Mouse (Mus musculus): ENCODE measurements at regions not wholly inside any gene's neighbourhood (a gene's known extent, or its start where the extent isn't known, plus 50 kb on each side); places are given as distances from the start of the nearest gene placed in this dataset.

DNA sequence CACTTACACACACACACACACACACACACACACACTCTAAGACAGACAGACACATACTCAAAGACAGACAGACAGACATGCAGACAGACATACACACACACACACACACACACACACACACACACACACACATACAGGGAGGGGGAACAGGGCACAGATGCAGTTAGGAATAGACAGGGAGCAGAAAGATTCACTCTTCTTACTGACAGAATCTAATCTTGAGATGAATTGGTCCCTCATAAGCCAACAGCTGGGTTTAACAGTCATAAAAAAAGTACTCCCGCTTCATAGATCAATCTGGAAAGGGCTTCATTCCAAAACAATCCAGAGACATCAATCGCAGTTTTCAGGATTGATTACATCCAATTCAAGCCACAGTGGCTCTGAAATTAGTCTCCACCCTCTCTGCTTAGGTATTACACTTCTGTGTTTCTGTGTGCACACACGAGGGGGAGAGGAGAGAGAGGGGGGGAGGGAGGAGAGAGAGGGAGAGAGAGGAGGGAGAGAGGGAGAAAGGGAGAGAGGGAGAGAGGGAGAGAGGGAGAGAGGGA lies 107.2 kb downstream of the Cavin4 start:
- Histone ChIP-seq H3K36me3 (ENCODE audit: control insufficient read depth, insufficient read depth, low read length) (no peaks in the 10 kb centered on the region), H3K4me1 (ENCODE audit: control insufficient read depth, insufficient read depth, low read length) (no peaks in the 10 kb centered on the region), H3K4me2 (ENCODE audit: low read depth, low read length) (peak overlapping the region; percentile 14; the same call in 1 of the 2 replicates), H3K4me3 (ENCODE audit: low read depth, low read length) (no peak overlapping the region), H3K27me3 (ENCODE audit: control insufficient read depth, insufficient read depth, low read length) (no peaks in the 10 kb centered on the region), H3K9ac (replicated peaks; ENCODE audit: low read depth, low read length) (no peak overlapping the region), H3K9me3 (ENCODE audit: control insufficient read depth, low read length) (no peaks in the 10 kb centered on the region), H3K27ac (ENCODE audit: low read depth, low read length) (peak overlapping the region; percentile 76)
- WGBS = 19% methylated on average over 3 of the region's 3 CpGs
- ATAC-seq (ENCODE audit: low read depth) = peak; percentile 49

DNA sequence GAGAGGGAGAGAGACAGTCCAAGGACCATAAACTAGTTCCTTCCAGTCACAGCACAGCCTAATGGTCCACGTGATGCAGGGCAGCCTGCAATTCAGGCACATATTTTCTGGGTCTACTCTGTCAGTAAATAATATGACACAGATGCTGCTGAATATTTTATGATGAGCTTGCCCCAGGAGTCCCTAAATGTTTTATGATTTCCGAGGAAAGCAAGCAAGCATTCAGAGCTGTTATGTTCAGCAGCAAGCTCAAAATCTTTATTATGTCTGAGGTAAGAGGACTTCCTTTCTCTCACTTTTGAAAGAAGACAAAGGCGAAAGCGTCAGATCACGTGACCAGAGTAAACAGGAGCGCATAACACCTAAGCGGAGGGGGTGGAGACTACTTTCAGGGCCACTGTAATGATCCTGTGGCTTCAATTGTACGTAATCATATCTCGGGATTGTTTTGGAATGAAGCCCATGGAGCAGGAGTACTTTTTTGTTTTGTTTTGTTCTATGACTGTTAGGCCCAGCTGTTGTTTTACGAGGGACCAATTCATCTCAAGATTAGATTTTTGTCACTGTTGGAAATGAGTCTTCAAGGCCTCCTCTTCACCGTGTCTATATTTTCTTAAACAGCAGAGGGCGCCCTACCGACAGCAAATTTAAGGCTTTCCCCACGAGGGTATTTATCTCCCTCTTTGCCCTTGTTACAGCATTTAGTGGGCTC lies 107.8 kb downstream of the Cavin4 start:
- Histone ChIP-seq H3K9ac (replicated peaks; ENCODE audit: low read depth, low read length) (no peak overlapping the region), H3K4me1 (ENCODE audit: control insufficient read depth, insufficient read depth, low read length) (no peaks in the 10 kb centered on the region), H3K9me3 (ENCODE audit: control insufficient read depth, low read length) (no peaks in the 10 kb centered on the region), H3K27me3 (ENCODE audit: control insufficient read depth, insufficient read depth, low read length) (no peaks in the 10 kb centered on the region), H3K4me3 (ENCODE audit: low read depth, low read length) (no peak overlapping the region), H3K4me2 (ENCODE audit: low read depth, low read length) (peak overlapping the region; percentile 14; the same call in 1 of the 2 replicates), H3K36me3 (ENCODE audit: control insufficient read depth, insufficient read depth, low read length) (no peaks in the 10 kb centered on the region), H3K27ac (ENCODE audit: low read depth, low read length) (peak overlapping the region; percentile 76)
- peak; percentile 95 for ATAC-seq (ENCODE audit: low read depth)
- WGBS = 19% methylated on average over 14 of the region's 14 CpGs

DNA sequence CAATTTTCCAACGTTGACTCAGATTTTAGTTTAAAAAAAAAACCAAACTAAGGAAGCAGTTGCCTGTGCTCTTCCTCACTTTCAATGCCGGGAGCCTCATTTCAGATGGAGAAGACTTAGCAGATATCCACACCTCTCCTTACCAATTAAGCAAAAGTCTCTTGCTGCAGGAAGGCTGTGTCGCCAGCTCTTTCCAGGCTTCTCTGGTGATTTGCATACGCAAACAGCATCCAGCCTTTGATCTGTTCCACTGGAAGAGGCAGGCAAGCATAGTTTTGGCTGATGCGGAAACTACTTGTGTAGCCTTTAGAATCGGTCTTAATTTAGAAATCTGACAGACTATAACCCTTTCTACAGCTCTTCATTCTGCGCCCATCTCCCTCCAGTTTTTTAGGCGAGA lies 108.5 kb downstream of the Cavin4 start:
- H3K27me3 ChIP-seq (ENCODE audit: control insufficient read depth, insufficient read depth, low read length) = no peaks in the 10 kb centered on the region
- no peak overlapping the region for H3K9ac ChIP-seq (replicated peaks; ENCODE audit: low read depth, low read length)
- H3K4me1 ChIP-seq (ENCODE audit: control insufficient read depth, insufficient read depth, low read length) = no peaks in the 10 kb centered on the region
- H3K4me3 ChIP-seq (ENCODE audit: low read depth, low read length) = no peak overlapping the region
- H3K4me2 ChIP-seq (ENCODE audit: low read depth, low read length) = no peak overlapping the region
- H3K9me3 ChIP-seq (ENCODE audit: control insufficient read depth, low read length) = no peaks in the 10 kb centered on the region
- no peaks in the 10 kb centered on the region for H3K36me3 ChIP-seq (ENCODE audit: control insufficient read depth, insufficient read depth, low read length)
- WGBS = 67% methylated on average over 8 of the region's 8 CpGs
- no peak for ATAC-seq (ENCODE audit: low read depth)
- 0 out of 2 replicates have a peak overlapping the region, but pooled peaks have one; percentile 16 for H3K27ac ChIP-seq (ENCODE audit: low read depth, low read length)

DNA sequence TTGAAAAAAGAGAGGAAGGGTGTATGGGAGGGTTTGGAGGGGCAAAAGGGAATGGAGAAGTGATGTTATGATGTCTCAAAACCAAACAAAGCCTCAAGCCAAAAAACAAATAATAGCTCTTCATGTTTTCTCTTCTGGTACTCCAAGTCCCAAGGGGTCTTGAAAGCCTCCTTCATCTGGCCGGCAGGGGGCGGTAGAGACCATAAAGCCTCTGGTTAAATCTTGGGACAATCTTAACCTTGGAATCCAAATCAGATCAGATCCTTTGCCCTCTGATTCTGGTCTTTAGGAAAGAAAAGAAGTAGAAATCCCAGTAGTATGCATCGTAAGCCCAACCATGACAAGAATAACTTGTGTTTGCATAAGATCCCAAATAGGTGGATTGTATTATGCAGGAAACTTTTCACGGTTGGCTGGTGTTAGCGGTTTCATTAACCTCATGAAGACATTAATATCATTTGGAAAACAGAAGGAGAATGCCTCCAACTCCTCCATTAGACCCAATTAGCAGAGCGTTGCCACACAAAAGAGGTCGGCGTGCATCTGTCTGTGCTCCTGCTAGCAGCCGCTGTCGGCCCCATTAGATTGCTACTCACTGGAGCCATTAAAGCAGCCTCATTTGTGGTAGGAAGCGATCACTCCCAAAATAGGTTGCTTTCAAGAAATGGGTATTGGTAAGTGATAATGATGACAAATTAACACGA lies 116.0 kb downstream of the Cavin4 start:
- Histone ChIP-seq H3K27me3 (ENCODE audit: control insufficient read depth, insufficient read depth, low read length) (no peaks in the 10 kb centered on the region), H3K27ac (ENCODE audit: low read depth, low read length) (no peak overlapping the region), H3K4me2 (ENCODE audit: low read depth, low read length) (no peak overlapping the region), H3K4me1 (ENCODE audit: control insufficient read depth, insufficient read depth, low read length) (no peaks in the 10 kb centered on the region), H3K9ac (replicated peaks; ENCODE audit: low read depth, low read length) (no peak overlapping the region), H3K9me3 (ENCODE audit: control insufficient read depth, low read length) (no peaks in the 10 kb centered on the region), H3K4me3 (ENCODE audit: low read depth, low read length) (no peak overlapping the region), H3K36me3 (ENCODE audit: control insufficient read depth, insufficient read depth, low read length) (no peaks in the 10 kb centered on the region)
- 35% methylated on average over 12 of the region's 12 CpGs for WGBS
- ATAC-seq (ENCODE audit: low read depth) = peak; percentile 84

DNA sequence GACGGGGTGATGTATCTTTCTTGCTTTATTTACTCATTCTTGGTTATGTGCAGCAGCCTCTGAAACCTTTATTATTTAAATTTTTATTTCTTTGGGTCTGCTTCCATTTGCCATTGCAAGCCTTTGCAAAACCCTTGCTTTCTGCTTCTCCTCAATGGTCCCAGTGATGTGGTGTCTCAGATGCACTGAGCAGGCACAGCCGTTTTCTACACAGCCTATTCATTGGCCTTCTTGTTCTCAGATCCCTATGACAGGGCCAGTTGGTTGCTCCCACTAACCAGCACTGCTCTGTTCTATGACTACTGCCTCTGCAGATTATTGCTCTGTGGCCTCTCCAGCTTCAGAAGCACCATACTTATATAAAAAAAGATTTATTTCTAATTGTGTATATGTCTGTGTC lies 116.6 kb downstream of the Cavin4 start:
- WGBS = 58% methylated on average over 2 of the region's 2 CpGs
- H3K4me3 ChIP-seq (ENCODE audit: low read depth, low read length) = no peak overlapping the region
- no peak overlapping the region for H3K4me2 ChIP-seq (ENCODE audit: low read depth, low read length)
- no peaks in the 10 kb centered on the region for H3K27me3 ChIP-seq (ENCODE audit: control insufficient read depth, insufficient read depth, low read length)
- H3K4me1 ChIP-seq (ENCODE audit: control insufficient read depth, insufficient read depth, low read length) = no peaks in the 10 kb centered on the region
- no peaks in the 10 kb centered on the region for H3K36me3 ChIP-seq (ENCODE audit: control insufficient read depth, insufficient read depth, low read length)
- H3K27ac ChIP-seq (ENCODE audit: low read depth, low read length) = no peak overlapping the region
- no peak for ATAC-seq (ENCODE audit: low read depth)
- H3K9ac ChIP-seq (replicated peaks; ENCODE audit: low read depth, low read length) = no peak overlapping the region
- H3K9me3 ChIP-seq (ENCODE audit: control insufficient read depth, low read length) = no peaks in the 10 kb centered on the region

GRCm38 (mm10) chr4:48781099-48781498 lies 117.8 kb downstream of the Cavin4 start:
- H3K4me3 ChIP-seq (ENCODE audit: low read depth, low read length) = no peak overlapping the region
- WGBS = 80% methylated on average over 4 of the region's 4 CpGs
- ATAC-seq (ENCODE audit: low read depth) = no peak
- no peaks in the 10 kb centered on the region for H3K9me3 ChIP-seq (ENCODE audit: control insufficient read depth, low read length)
- H3K9ac ChIP-seq (replicated peaks; ENCODE audit: low read depth, low read length) = no peak overlapping the region
- H3K4me2 ChIP-seq (ENCODE audit: low read depth, low read length) = no peak overlapping the region
- H3K4me1 ChIP-seq (ENCODE audit: control insufficient read depth, insufficient read depth, low read length) = no peaks in the 10 kb centered on the region
- H3K27me3 ChIP-seq (ENCODE audit: control insufficient read depth, insufficient read depth, low read length) = no peaks in the 10 kb centered on the region
- H3K27ac ChIP-seq (ENCODE audit: low read depth, low read length) = no peak overlapping the region
- H3K36me3 ChIP-seq (ENCODE audit: control insufficient read depth, insufficient read depth, low read length) = no peaks in the 10 kb centered on the region

- H3K36me3 ChIP-seq (ENCODE audit: control insufficient read depth, insufficient read depth, low read length) = no peaks in the 10 kb centered on the region
- no peak for ATAC-seq (ENCODE audit: low read depth)
- WGBS = 25% methylated on average over 3 of the region's 3 CpGs
- H3K9ac ChIP-seq (replicated peaks; ENCODE audit: low read depth, low read length) = no peak overlapping the region
- no peaks in the 10 kb centered on the region for H3K27me3 ChIP-seq (ENCODE audit: control insufficient read depth, insufficient read depth, low read length)
- no peaks in the 10 kb centered on the region for H3K4me1 ChIP-seq (ENCODE audit: control insufficient read depth, insufficient read depth, low read length)
- H3K9me3 ChIP-seq (ENCODE audit: control insufficient read depth, low read length) = no peaks in the 10 kb centered on the region
- H3K27ac ChIP-seq (ENCODE audit: low read depth, low read length) = no peak overlapping the region
- H3K4me2 ChIP-seq (ENCODE audit: low read depth, low read length) = no peak overlapping the region
- H3K4me3 ChIP-seq (ENCODE audit: low read depth, low read length) = no peak overlapping the region
Observed at GRCm38 (mm10) chr4:48782686-48783085, 119.4 kb downstream of the Cavin4 start.

DNA sequence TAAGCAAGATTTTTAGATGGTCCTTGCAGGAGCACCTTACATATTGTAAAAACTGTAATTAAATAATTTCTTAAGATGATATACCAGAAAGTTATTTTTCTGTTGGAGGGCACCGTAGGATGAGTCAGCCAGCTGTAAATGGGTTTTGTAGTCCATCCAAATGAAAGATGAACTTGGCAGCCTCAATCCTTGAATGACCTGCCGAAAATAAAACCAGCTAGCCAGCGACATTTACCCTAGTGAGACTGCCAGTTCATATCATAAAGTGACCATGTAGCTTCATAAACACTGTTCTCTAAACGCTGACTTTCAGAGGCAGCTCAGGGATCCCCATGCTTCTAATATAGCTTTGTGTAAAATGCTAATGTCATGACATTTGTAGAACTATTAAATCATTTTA lies 127.8 kb downstream of the Cavin4 start:
- H3K4me2 ChIP-seq (ENCODE audit: low read depth, low read length) = no peak overlapping the region
- H3K36me3 ChIP-seq (ENCODE audit: control insufficient read depth, insufficient read depth, low read length) = no peaks in the 10 kb centered on the region
- no peaks in the 10 kb centered on the region for H3K9me3 ChIP-seq (ENCODE audit: control insufficient read depth, low read length)
- ATAC-seq (ENCODE audit: low read depth) = no peak
- H3K4me1 ChIP-seq (ENCODE audit: control insufficient read depth, insufficient read depth, low read length) = no peaks in the 10 kb centered on the region
- H3K27ac ChIP-seq (ENCODE audit: low read depth, low read length) = no peak overlapping the region
- 83% methylated on average over 4 of the region's 4 CpGs for WGBS
- no peaks in the 10 kb centered on the region for H3K27me3 ChIP-seq (ENCODE audit: control insufficient read depth, insufficient read depth, low read length)
- H3K9ac ChIP-seq (replicated peaks; ENCODE audit: low read depth, low read length) = no peak overlapping the region
- H3K4me3 ChIP-seq (ENCODE audit: low read depth, low read length) = no peak overlapping the region

GRCm38 (mm10) chr4:48803777-48804176 lies 140.5 kb downstream of the Cavin4 start:
- H3K4me1 ChIP-seq (ENCODE audit: control insufficient read depth, insufficient read depth, low read length) = no peaks in the 10 kb centered on the region
- no peak for ATAC-seq (ENCODE audit: low read depth)

More at GRCm38 (mm10) chr4:48803777-48804176, 140.5 kb downstream of the Cavin4 start:
- Histone ChIP-seq H3K27me3 (ENCODE audit: control insufficient read depth, insufficient read depth, low read length) (no peaks in the 10 kb centered on the region), H3K4me3 (ENCODE audit: low read depth, low read length) (no peak overlapping the region), H3K36me3 (ENCODE audit: control insufficient read depth, insufficient read depth, low read length) (no peaks in the 10 kb centered on the region), H3K27ac (ENCODE audit: low read depth, low read length) (no peak overlapping the region), H3K9ac (replicated peaks; ENCODE audit: low read depth, low read length) (no peak overlapping the region), H3K4me2 (ENCODE audit: low read depth, low read length) (no peak overlapping the region), H3K9me3 (ENCODE audit: control insufficient read depth, low read length) (no peaks in the 10 kb centered on the region)
- WGBS = 57% methylated on average over 3 of the region's 3 CpGs
